Mouse (Mus musculus): ENCODE results near the gene Ndufa13. TPM values are rescaled to one million over a fixed set of nuclear protein-coding genes. Genes with fewer than 3 reads are reported as not detected.

Ndufa13 gene
- polyA plus RNA-seq, 1 experiment from 2014 or later: 96.9 TPM

DNA sequence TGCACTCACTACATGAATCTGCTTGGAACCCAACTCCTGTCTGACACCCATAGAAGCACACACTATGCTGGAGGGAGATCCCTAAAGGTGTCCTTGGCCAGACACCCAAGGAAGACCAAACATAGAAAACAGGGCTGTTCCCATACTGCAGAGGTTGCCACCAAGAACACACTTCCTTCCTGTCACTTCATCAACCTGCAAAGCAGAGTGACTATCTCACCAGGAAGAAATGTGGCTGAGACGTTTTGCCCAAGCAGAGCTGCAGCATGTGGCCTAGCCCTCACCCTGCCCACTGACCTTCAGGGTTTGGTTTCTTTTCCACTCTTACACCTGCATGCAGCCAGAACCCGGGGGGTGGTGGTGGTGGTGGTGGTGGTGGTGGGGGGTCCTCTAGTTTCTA is 31.5 kb upstream of the Ndufa13 start:
- H3K9me3 ChIP-seq (replicated peaks): no peaks in the 10 kb centered on the region
- no peak overlapping the region for H3K4me2 ChIP-seq
- WGBS (ENCODE audit: insufficient replicate concordance): 35% methylated on average over 2 of the region's 2 CpGs
- no peak overlapping the region for H3K9ac ChIP-seq
- no peak for ATAC-seq (ENCODE audit: insufficient read depth)
- H3K27me3 ChIP-seq: no peaks in the 10 kb centered on the region
- H3K36me3 ChIP-seq (replicated peaks): peaks cover 58% of the 10 kb centered on the region
- peaks cover 42% of the 10 kb centered on the region for H3K4me1 ChIP-seq (replicated peaks)
- H3K4me3 ChIP-seq (replicated peaks): no peak overlapping the region
- no peak overlapping the region for H3K27ac ChIP-seq (replicated peaks)

DNA sequence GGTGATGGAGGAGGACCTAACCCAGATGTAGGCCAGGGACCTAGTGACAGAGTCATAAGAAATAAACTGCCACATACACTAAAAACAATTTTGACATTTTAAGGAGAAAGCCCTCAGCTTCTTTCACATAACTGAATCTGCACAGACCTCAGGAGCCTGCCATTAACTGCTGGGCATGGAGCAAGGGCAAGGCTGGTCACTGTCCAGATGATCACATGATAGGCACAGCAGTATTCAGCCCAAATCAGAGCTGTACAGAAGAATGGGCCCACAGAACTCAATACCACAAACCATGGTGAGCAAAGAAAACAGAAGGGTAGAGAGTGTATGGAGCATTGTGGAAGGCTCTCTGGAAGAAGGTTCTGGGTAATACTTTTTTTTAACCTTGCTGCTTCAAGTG is 24.5 kb upstream of the Ndufa13 start:
- Histone ChIP-seq H3K36me3 (replicated peaks) (peaks cover 18% of the 10 kb centered on the region), H3K27ac (replicated peaks) (no peak overlapping the region), H3K9me3 (replicated peaks) (no peaks in the 10 kb centered on the region), H3K4me3 (replicated peaks) (no peak overlapping the region), H3K4me2 (no peak overlapping the region), H3K27me3 (no peaks in the 10 kb centered on the region), H3K4me1 (replicated peaks) (peaks cover 46% of the 10 kb centered on the region), H3K9ac (no peak overlapping the region)
- ATAC-seq (ENCODE audit: insufficient read depth): no peak

DNA sequence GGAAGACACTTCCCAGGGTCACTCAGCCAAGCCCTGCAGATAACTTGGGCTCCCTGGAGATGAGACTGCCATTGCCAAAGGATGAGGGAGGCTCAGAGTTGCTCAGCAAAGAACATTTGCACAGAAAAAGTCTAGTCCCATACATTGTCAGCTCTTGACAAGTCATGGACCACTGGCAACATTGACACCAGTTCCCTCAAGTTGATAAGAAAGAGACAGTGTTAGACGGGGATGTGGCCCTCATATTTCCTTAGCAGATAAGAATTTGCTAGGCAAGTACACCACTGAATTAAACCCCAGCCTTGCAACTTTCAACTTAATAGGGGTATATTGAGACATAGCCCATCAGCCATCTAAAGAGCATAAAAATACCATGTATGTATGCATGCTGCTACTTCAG is 21.6 kb upstream of the Ndufa13 start:
- peak overlapping the region; percentile 25 for H3K4me2 ChIP-seq

DNA sequence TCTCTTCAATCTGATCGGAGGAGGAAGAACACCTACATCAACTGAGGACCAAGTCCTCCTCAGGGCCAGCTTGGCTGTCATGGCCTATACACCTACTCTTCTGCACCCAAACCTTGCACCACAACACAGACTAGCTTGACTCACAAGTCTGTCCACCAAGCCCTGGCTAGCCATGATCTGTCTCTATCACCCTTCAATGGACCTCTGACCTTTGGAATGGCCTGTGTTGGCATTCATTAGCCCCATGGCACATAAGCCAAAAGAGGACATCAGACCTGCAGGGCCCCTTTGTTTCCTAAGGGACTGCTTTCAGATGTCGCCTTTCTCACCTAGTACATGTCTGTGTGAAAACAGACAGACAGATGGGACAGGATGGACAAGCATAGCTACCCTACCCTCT is 18.8 kb upstream of the Ndufa13 start:
- H3K4me2 ChIP-seq: peak overlapping the region; percentile 57
- no peaks in the 10 kb centered on the region for H3K27me3 ChIP-seq
- WGBS (ENCODE audit: insufficient replicate concordance): 87% methylated on average over 2 of the region's 2 CpGs
- H3K36me3 ChIP-seq (replicated peaks): peaks cover 26% of the 10 kb centered on the region
- no peaks in the 10 kb centered on the region for H3K9me3 ChIP-seq (replicated peaks)
- no peak for ATAC-seq (ENCODE audit: insufficient read depth)
- no peak overlapping the region for H3K9ac ChIP-seq
- no peak overlapping the region for H3K4me3 ChIP-seq (replicated peaks)
- H3K4me1 ChIP-seq (replicated peaks): peaks cover 83% of the 10 kb centered on the region
- peak overlapping the region; percentile 83 for H3K27ac ChIP-seq (replicated peaks)

More for the DNA sequence above, 21.6 kb upstream of the Ndufa13 start:
- no peak overlapping the region for H3K9ac ChIP-seq
- peaks cover 8% of the 10 kb centered on the region for H3K36me3 ChIP-seq (replicated peaks)
- 7% methylated on average over 1 of the region's 1 CpGs for WGBS (ENCODE audit: insufficient replicate concordance)
- no peaks in the 10 kb centered on the region for H3K27me3 ChIP-seq
- H3K4me3 ChIP-seq (replicated peaks): no peak overlapping the region
- peaks cover 75% of the 10 kb centered on the region for H3K4me1 ChIP-seq (replicated peaks)
- H3K27ac ChIP-seq (replicated peaks): peak overlapping the region; percentile 35
- ATAC-seq (ENCODE audit: insufficient read depth): no peak
- no peaks in the 10 kb centered on the region for H3K9me3 ChIP-seq (replicated peaks)

DNA sequence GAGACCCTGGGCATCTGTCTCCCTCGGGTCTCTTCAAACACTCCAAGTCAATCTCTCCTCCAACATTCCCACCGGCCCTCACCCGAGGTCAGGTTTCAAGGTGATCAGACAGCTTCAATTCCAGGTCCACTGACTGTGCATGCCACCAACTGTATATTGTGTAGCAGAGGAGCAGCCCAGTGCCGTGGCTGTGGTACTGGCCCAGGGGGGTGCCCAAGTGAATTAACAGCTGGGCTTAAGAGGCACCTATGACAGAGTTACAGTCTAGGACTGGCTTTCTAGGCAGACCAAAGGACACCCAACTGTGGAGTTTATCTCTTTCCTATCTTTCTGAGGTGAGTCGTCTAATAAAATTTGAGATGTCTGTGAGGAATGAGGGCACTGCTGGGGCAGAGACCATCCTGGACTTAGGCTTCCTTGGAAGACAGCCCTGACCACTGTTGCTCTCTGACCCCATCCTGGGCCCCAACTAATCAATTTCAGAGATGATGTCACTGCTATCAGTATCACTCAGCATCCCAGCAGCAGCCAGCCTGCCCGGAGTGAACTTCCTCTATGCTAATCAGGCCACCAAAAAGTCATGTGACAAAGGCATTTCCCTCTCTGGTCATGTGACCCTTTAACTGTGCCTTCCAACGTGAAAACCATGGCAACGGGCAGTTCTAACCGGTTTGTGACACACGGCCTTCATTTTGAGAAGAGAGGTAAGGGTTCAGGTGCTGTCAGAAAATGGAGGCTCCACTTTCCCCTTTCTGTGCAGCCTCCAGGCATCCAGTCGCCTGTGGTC is 17.7 kb upstream of the Ndufa13 start:
- H3K27ac ChIP-seq (replicated peaks): peak overlapping the region; percentile 83
- peak overlapping the region; percentile 14; the same call in 1 of the 2 replicates for H3K4me3 ChIP-seq (replicated peaks)
- WGBS (ENCODE audit: insufficient replicate concordance): 27% methylated on average over 11 of the region's 11 CpGs

DNA sequence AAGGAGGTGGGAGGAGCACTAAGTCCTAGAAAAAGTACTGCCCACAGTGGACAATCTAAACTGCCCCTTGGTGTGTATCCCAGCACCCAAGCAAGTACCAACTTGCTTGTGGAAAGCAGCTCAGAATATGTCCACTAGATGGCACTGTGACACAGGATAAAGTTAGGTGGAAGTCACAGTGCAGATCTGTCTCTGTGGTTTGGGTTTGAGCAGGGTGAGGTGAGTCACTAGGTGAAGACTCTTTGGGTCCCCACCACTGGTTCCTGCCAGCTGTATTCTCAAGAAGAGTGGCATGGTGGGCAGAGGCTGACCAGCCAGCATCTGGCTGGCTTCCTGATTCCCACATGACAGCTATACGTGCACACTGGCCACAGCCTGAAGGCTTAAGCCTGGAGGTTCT is 16.7 kb upstream of the Ndufa13 start:
- Histone ChIP-seq H3K9me3 (replicated peaks) (no peaks in the 10 kb centered on the region), H3K36me3 (replicated peaks) (peaks cover 42% of the 10 kb centered on the region)
- ATAC-seq (ENCODE audit: insufficient read depth): 0 out of 2 replicates have a peak, but pooled peaks have one; percentile 23

More for the DNA sequence above, 17.7 kb upstream of the Ndufa13 start:
- Histone ChIP-seq H3K27me3 (no peaks in the 10 kb centered on the region), H3K9me3 (replicated peaks) (no peaks in the 10 kb centered on the region), H3K9ac (peak overlapping the region; percentile 41), H3K36me3 (replicated peaks) (peaks cover 32% of the 10 kb centered on the region), H3K4me2 (peak overlapping the region; percentile 57), H3K4me1 (replicated peaks) (peaks cover 76% of the 10 kb centered on the region)
- peak; percentile 75 for ATAC-seq (ENCODE audit: insufficient read depth)

DNA sequence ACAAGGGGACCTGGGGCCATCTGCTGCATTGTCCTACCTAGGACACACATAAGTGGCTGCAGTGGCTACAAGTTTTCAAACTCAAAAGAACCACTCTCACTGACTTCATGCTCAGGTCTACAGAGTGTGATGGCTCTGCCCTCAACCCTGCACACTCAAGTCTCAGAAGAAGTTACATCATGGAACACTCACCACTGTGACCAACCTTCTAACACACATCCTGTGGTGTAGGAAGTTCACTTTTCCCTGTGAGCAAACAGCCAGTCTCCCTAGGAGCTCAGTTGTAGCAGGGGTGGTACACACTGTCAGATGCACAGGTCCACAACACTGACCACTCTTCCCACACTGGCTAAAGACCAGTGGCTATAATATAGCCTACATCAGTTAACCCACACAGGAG is 16.1 kb upstream of the Ndufa13 start:
- Histone ChIP-seq H3K4me2 (no peak overlapping the region), H3K9me3 (replicated peaks) (no peaks in the 10 kb centered on the region), H3K36me3 (replicated peaks) (peaks cover 47% of the 10 kb centered on the region), H3K9ac (no peak overlapping the region), H3K27me3 (no peaks in the 10 kb centered on the region), H3K4me1 (replicated peaks) (peaks cover 61% of the 10 kb centered on the region), H3K4me3 (replicated peaks) (no peak overlapping the region), H3K27ac (replicated peaks) (no peak overlapping the region)
- no peak for ATAC-seq (ENCODE audit: insufficient read depth)

More for the DNA sequence above, 16.7 kb upstream of the Ndufa13 start:
- H3K4me2 ChIP-seq: no peak overlapping the region
- H3K4me3 ChIP-seq (replicated peaks): no peak overlapping the region
- 42% methylated on average over 1 of the region's 1 CpGs for WGBS (ENCODE audit: insufficient replicate concordance)
- peak overlapping the region; percentile 83 for H3K27ac ChIP-seq (replicated peaks)
- peaks cover 66% of the 10 kb centered on the region for H3K4me1 ChIP-seq (replicated peaks)
- no peaks in the 10 kb centered on the region for H3K27me3 ChIP-seq
- no peak overlapping the region for H3K9ac ChIP-seq

DNA sequence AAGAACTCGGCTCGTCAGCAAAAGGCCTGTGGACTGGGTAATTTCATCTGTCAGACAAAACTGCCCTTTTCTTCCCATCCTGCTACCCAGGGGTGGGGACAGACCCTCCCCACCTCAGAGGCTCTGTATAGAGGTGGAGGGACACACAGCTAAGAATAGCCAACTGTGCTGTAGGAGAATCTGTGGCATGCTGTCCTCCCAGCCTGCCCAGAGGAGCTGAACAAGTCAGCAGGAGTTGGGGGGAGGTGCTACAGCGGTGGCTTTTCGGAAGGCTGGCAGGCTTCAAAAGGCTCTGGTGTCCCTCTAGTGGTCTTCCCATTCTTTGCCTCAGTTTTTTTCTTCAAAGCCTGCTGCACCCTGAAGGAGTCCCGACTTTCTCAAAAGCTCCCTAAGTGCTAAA is 13.4 kb upstream of the Ndufa13 start:
- no peak for ATAC-seq (ENCODE audit: insufficient read depth)
- no peak overlapping the region for H3K9ac ChIP-seq

DNA sequence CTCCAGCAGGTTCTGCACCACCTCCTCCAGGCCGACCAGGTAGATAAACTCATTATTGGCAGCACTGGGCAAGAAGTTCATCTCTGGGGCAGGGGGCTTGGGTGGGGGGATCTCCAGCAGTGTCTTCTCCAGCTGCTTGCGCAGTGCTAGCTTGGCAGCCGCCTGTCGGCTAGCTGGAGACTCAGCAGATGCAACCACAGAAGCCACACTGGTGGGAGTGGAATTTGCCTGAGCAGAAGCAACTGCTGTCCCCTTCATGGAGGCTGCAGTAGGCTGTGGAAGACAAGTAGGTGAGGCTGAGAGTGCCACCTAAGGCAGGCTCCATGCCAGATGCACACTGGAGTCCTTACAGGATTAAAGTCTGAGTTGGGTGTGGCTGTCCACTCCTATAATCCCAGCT is 12.2 kb upstream of the Ndufa13 start:
- Histone ChIP-seq H3K4me2 (no peak overlapping the region), H3K4me1 (replicated peaks) (peaks cover 23% of the 10 kb centered on the region), H3K36me3 (replicated peaks) (peaks cover 87% of the 10 kb centered on the region), H3K27ac (replicated peaks) (no peak overlapping the region), H3K4me3 (replicated peaks) (no peak overlapping the region), H3K9me3 (replicated peaks) (no peaks in the 10 kb centered on the region), H3K9ac (no peak overlapping the region), H3K27me3 (no peaks in the 10 kb centered on the region)
- WGBS (ENCODE audit: insufficient replicate concordance): 68% methylated on average over 4 of the region's 4 CpGs
- ATAC-seq (ENCODE audit: insufficient read depth): no peak

More for the DNA sequence above, 13.4 kb upstream of the Ndufa13 start:
- Histone ChIP-seq H3K36me3 (replicated peaks) (peaks cover 75% of the 10 kb centered on the region), H3K4me1 (replicated peaks) (peaks cover 36% of the 10 kb centered on the region), H3K27ac (replicated peaks) (no peak overlapping the region), H3K4me2 (no peak overlapping the region), H3K4me3 (replicated peaks) (no peak overlapping the region), H3K9me3 (replicated peaks) (no peaks in the 10 kb centered on the region), H3K27me3 (no peaks in the 10 kb centered on the region)
- 64% methylated on average over 5 of the region's 5 CpGs for WGBS (ENCODE audit: insufficient replicate concordance)

DNA sequence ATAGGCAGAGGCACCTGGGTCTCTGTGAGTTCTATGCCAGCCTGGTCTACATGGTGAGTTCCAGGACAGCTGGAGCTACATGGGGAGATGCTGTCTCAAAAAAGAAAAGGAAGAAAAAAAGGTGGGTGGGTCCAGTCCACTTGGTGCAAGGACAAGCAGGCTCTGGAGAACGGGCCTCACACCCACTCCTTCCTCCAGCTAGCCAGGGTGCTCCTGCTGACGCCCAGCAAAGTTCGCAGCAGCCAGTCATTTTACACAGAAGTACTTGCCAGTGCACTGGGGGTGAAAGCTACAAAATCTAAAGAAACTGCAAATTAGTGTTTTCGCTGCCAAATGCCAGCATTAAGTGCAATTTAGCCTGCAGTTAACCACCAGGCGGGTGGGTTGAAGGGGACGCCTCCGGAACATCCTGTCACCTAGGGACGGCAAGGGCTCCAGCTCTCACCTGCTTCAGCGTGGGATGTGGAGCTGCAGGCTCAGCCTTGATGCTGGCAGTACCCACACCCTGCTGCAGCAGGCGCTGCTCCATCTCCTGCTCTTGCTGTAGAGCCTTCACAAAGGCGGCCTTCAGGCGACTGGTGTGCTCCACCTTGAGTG is 10.2 kb upstream of the Ndufa13 start:
- Histone ChIP-seq H3K36me3 (replicated peaks) (peaks cover 100% of the 10 kb centered on the region), H3K27me3 (no peaks in the 10 kb centered on the region), H3K4me1 (replicated peaks) (peaks cover 4% of the 10 kb centered on the region; the same call in 1 of the 2 replicates), H3K4me2 (no peak overlapping the region), H3K4me3 (replicated peaks) (no peak overlapping the region), H3K9me3 (replicated peaks) (no peaks in the 10 kb centered on the region), H3K9ac (no peak overlapping the region), H3K27ac (replicated peaks) (no peak overlapping the region)
- ATAC-seq (ENCODE audit: insufficient read depth): no peak
- WGBS (ENCODE audit: insufficient replicate concordance): 80% methylated on average over 12 of the region's 12 CpGs

DNA sequence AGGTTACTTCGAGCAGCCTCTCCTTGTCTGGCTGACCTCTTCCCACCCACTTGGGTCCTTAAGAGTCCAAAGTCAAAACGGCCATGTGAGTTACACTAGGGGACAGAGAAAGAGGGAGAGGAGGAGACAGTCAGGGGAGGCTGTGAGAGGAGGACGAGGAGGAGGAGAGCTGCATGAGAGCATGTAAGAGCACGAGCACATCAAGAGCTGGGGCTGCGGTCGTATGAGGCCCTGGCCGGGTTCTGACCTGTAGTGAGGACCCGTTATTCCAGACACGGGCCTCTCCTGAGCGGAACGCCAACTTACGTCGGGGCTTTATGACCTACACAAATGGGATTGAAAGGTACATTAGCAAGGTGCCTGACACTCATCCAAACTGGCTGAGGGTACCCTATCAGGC is 9.6 kb upstream of the Ndufa13 start:
- H3K9me3 ChIP-seq (replicated peaks): no peaks in the 10 kb centered on the region
- peaks cover 99% of the 10 kb centered on the region for H3K36me3 ChIP-seq (replicated peaks)
- H3K4me3 ChIP-seq (replicated peaks): no peak overlapping the region
- WGBS (ENCODE audit: insufficient replicate concordance): 84% methylated on average over 13 of the region's 13 CpGs
- no peak for ATAC-seq (ENCODE audit: insufficient read depth)
- H3K4me2 ChIP-seq: no peak overlapping the region
- H3K4me1 ChIP-seq (replicated peaks): 0 out of 2 replicates have a peak, but pooled peaks cover 3% of the 10 kb centered on the region
- H3K9ac ChIP-seq: no peak overlapping the region
- H3K27me3 ChIP-seq: no peaks in the 10 kb centered on the region
- no peak overlapping the region for H3K27ac ChIP-seq (replicated peaks)

All from liver, embryonic 15.5 days (tissue).